Mouse (Mus musculus) kidney, embryonic 14.5 days (tissue): ENCODE measurements around the gene Wrb. TPM values are rescaled to one million over a fixed set of nuclear protein-coding genes. Genes with fewer than 3 reads are reported as not detected.

Source experiments
- ATAC-seq: fragments of 200-750 bp; cut with Nextera tagmentation; 2 replicates; pipeline ENCODE4 v1.8.0; 2017; ENCODE audit warnings: moderate number of reproducible peaks, mild to moderate bottlenecking, moderate TSS enrichment, moderate library complexity; ENCODE audit not compliant: low FRiP score, low TSS enrichment
- H3K27ac ChIP-seq: fragments of 300-500 bp; sonication (generic); 2 replicates; pipeline ENCODE4 v1.5.1; 2014; ENCODE audit warnings: low read depth, mild to moderate bottlenecking, low read length, moderate library complexity, mixed read lengths
- H3K27me3 ChIP-seq: fragments of 300-500 bp; sonication (generic); 2 replicates; pipeline ENCODE4 v1.6.1; 2014; ENCODE audit warnings: mild to moderate bottlenecking, low read length; ENCODE audit not compliant: control insufficient read depth, insufficient read depth
- H3K36me3 ChIP-seq: fragments of 300-500 bp; sonication (generic); 2 replicates; pipeline ENCODE4 v1.6.1; 2014; ENCODE audit warnings: low read length, mixed read lengths; ENCODE audit not compliant: control insufficient read depth, insufficient read depth
- H3K4me1 ChIP-seq: fragments of 300-500 bp; sonication (generic); 2 replicates; pipeline ENCODE4 v1.6.1; 2014; ENCODE audit warnings: low read length, mixed read lengths; ENCODE audit not compliant: control insufficient read depth, insufficient read depth
- H3K4me2 ChIP-seq: fragments of 300-500 bp; sonication (generic); replicated peaks from 2 replicates; pipeline ENCODE4 v1.6.1; 2014; ENCODE audit warnings: low read depth, mild to moderate bottlenecking, low read length
- H3K4me3 ChIP-seq: fragments of 300-500 bp; sonication (generic); 2 replicates; pipeline ENCODE4 v1.5.1; 2014; ENCODE audit warnings: mild to moderate bottlenecking, low read length
- H3K9ac ChIP-seq: fragments of 300-500 bp; sonication (generic); 2 replicates; pipeline ENCODE4 v1.6.1; 2014; ENCODE audit warnings: low read depth, mild to moderate bottlenecking, low read length, moderate library complexity
- H3K9me3 ChIP-seq: fragments of 300-500 bp; sonication (generic); 2 replicates; pipeline ENCODE4 v1.6.1; 2016; ENCODE audit warnings: low read length; ENCODE audit not compliant: control insufficient read depth
- WGBS: fragments of 180-500 bp; shearing (Covaris S2); extraction: QIAGEN DNeasy Blood & Tissue Kit; methylation state at CpG from one replicate; pipeline ENCODE4 v1.1.7; 2014; 5-methylcytosine and 5-hydroxymethylcytosine counted together
- polyA plus RNA-seq: library from polyadenylated mRNA; unstranded; fragments of >200 nt; fragmentation: Nextera tagmentation; extraction: Ambion mirVana; gene quantifications from 2 replicates; pipeline ENCODE4 v1.2.1, GENCODE M21; 2014

Gene Wrb
- polyA plus RNA-seq, 1 experiment from 2014 or later, result 75.6 TPM

- Histone ChIP-seq H3K4me1 (0 out of 2 replicates have a peak, but pooled peaks cover 5% of the 10 kb centered on the region), H3K9ac (no peak overlapping the region), H3K4me3 (no peak overlapping the region), H3K4me2 (no peak overlapping the region), H3K27ac (no peak overlapping the region), H3K36me3 (peaks cover 27% of the 10 kb centered on the region; the same call in 1 of the 2 replicates), H3K27me3 (no peaks in the 10 kb centered on the region), H3K9me3 (no peaks in the 10 kb centered on the region)
- ATAC-seq, result peak; percentile 74
- 23% methylated on average over 9 of the region's 9 CpGs for WGBS
Observed at GRCm38 (mm10) chr16:96151551-96151950, 6.3 kb downstream of the Wrb start.

- Histone ChIP-seq H3K9ac (no peak overlapping the region), H3K4me1 (0 out of 2 replicates have a peak, but pooled peaks cover under 1% of the 10 kb centered on the region), H3K27ac (no peak overlapping the region), H3K4me3 (no peak overlapping the region), H3K27me3 (no peaks in the 10 kb centered on the region), H3K36me3 (peaks cover 27% of the 10 kb centered on the region; the same call in 1 of the 2 replicates), H3K4me2 (no peak overlapping the region), H3K9me3 (no peaks in the 10 kb centered on the region)
- no peak for ATAC-seq
- 96% methylated on average over 2 of the region's 2 CpGs for WGBS
Observed at GRCm38 (mm10) chr16:96154476-96154875, 9.3 kb downstream of the Wrb start.

GRCm38 (mm10) chr16:96156019-96156418 lies 10.8 kb downstream of the Wrb start:
- Histone ChIP-seq H3K4me1 (0 out of 2 replicates have a peak, but pooled peaks cover 4% of the 10 kb centered on the region), H3K9me3 (no peaks in the 10 kb centered on the region), H3K9ac (no peak overlapping the region), H3K4me2 (no peak overlapping the region), H3K27ac (no peak overlapping the region), H3K36me3 (peaks cover 27% of the 10 kb centered on the region; the same call in 1 of the 2 replicates), H3K4me3 (no peak overlapping the region), H3K27me3 (no peaks in the 10 kb centered on the region)
- ATAC-seq, result no peak
- WGBS, result 94% methylated on average over 8 of the region's 8 CpGs

- Histone ChIP-seq H3K4me1 (0 out of 2 replicates have a peak, but pooled peaks cover 4% of the 10 kb centered on the region), H3K27me3 (no peaks in the 10 kb centered on the region), H3K4me3 (no peak overlapping the region), H3K27ac (no peak overlapping the region), H3K9me3 (no peaks in the 10 kb centered on the region), H3K36me3 (peaks cover 26% of the 10 kb centered on the region; the same call in 1 of the 2 replicates), H3K4me2 (no peak overlapping the region), H3K9ac (no peak overlapping the region)
- 95% methylated on average over 11 of the region's 11 CpGs for WGBS
- no peak for ATAC-seq
Observed at GRCm38 (mm10) chr16:96157171-96157570, 12.0 kb downstream of the Wrb start.

GRCm38 (mm10) chr16:96158511-96159080 lies 13.4 kb downstream of the Wrb start:
- no peak for ATAC-seq
- WGBS, result 55% methylated on average over 12 of the region's 12 CpGs

GRCm38 (mm10) chr16:96159091-96159731 lies 14.0 kb downstream of the Wrb start:
- peaks cover 11% of the 10 kb centered on the region; the same call in 1 of the 2 replicates for H3K36me3 ChIP-seq
- ATAC-seq, result peak; percentile 87
- H3K27me3 ChIP-seq, result no peaks in the 10 kb centered on the region
- H3K9ac ChIP-seq, result peak overlapping the region; percentile 91
- H3K27ac ChIP-seq, result peak overlapping the region; percentile 71
- H3K4me2 ChIP-seq, result peak overlapping the region; percentile 99
- no peaks in the 10 kb centered on the region for H3K9me3 ChIP-seq
- under 1% methylated on average over 67 of the region's 67 CpGs for WGBS
- 0 out of 2 replicates have a peak, but pooled peaks cover 4% of the 10 kb centered on the region for H3K4me1 ChIP-seq
- peak overlapping the region; percentile 58 for H3K4me3 ChIP-seq

More at GRCm38 (mm10) chr16:96158511-96159080, 13.4 kb downstream of the Wrb start:
- Histone ChIP-seq H3K36me3 (peaks cover 15% of the 10 kb centered on the region; the same call in 1 of the 2 replicates), H3K4me3 (peak overlapping the region; percentile 58), H3K4me2 (peak overlapping the region; percentile 99), H3K4me1 (0 out of 2 replicates have a peak, but pooled peaks cover 4% of the 10 kb centered on the region), H3K27ac (peak overlapping the region; percentile 71; the same call in 1 of the 2 replicates), H3K9me3 (no peaks in the 10 kb centered on the region), H3K27me3 (no peaks in the 10 kb centered on the region), H3K9ac (peak overlapping the region; percentile 91)

- ATAC-seq, result peak; percentile 46
- Histone ChIP-seq H3K9me3 (no peaks in the 10 kb centered on the region), H3K27me3 (no peaks in the 10 kb centered on the region), H3K4me1 (0 out of 2 replicates have a peak, but pooled peaks cover 4% of the 10 kb centered on the region), H3K36me3 (peaks cover 7% of the 10 kb centered on the region; the same call in 1 of the 2 replicates), H3K4me3 (peak overlapping the region; percentile 58; the same call in 1 of the 2 replicates), H3K4me2 (peak overlapping the region; percentile 99), H3K27ac (no peak overlapping the region), H3K9ac (peak overlapping the region; percentile 91)
- 79% methylated on average over 20 of the region's 20 CpGs for WGBS
Observed at GRCm38 (mm10) chr16:96159794-96160346, 14.7 kb downstream of the Wrb start.

- Histone ChIP-seq H3K9me3 (no peaks in the 10 kb centered on the region), H3K9ac (no peak overlapping the region), H3K36me3 (no peaks in the 10 kb centered on the region), H3K4me3 (no peak overlapping the region), H3K27ac (no peak overlapping the region; the same call in 1 of the 2 replicates), H3K4me1 (0 out of 2 replicates have a peak, but pooled peaks cover 4% of the 10 kb centered on the region), H3K4me2 (no peak overlapping the region), H3K27me3 (no peaks in the 10 kb centered on the region)
- ATAC-seq, result no peak
- 48% methylated on average over 1 of the region's 1 CpGs for WGBS
Observed at GRCm38 (mm10) chr16:96160927-96161326, 15.7 kb downstream of the Wrb start.
